Mouse (Mus musculus) Muller cell, postnatal 12 days (primary cell): Measurements from ENCODE around the gene Spin2c.
A peak's percentile ranks its signal among the peaks of the same experiment; 100 is the strongest.

ENCODE experiments used
- DNase-seq: peaks from one replicate; pipeline ENCODE4 v3.0.0-alpha.2; 2015; ENCODE audit errors: inconsistent ontology term

The Spin2c gene

GRCm38 (mm10) chrX:153831951-153832561, at the start of gene Spin2c:
Gene Spin2c (plus strand): TSS chrX:153832225.
- peak; percentile 49 for DNase-seq

DNA sequence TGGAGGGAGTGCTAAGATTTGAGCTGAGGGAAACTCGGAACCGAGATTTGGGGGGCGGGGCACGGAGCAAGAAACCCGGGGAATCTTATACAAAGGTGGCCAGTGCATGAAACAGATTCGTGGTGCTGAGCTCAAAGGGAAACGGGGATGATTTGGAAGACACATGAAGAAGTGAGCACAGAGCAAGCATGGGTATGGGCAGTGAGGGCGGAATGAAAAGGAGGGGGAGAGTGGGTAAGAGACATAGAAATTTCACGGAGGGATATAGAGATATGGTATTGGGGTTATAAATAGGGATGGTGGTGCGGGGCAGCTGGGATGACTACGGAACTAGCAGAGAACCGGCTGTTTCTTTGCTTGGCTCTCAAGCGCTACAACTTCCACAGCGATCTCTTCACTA, 581 bp downstream of the Spin2c start:
- DNase-seq: no peak
